Mouse (Mus musculus) spleen, postnatal 36 days (tissue): ENCODE data around the gene Gpc1.

Experiments used
- DNase-seq, 2 experiments: peaks; one replicate each; pipeline ENCODE4 v3.0.0; 2022; ENCODE audit warnings: low spot score in 2 of 2, mixed read lengths in 1 of 2

Gene Gpc1

DNA sequence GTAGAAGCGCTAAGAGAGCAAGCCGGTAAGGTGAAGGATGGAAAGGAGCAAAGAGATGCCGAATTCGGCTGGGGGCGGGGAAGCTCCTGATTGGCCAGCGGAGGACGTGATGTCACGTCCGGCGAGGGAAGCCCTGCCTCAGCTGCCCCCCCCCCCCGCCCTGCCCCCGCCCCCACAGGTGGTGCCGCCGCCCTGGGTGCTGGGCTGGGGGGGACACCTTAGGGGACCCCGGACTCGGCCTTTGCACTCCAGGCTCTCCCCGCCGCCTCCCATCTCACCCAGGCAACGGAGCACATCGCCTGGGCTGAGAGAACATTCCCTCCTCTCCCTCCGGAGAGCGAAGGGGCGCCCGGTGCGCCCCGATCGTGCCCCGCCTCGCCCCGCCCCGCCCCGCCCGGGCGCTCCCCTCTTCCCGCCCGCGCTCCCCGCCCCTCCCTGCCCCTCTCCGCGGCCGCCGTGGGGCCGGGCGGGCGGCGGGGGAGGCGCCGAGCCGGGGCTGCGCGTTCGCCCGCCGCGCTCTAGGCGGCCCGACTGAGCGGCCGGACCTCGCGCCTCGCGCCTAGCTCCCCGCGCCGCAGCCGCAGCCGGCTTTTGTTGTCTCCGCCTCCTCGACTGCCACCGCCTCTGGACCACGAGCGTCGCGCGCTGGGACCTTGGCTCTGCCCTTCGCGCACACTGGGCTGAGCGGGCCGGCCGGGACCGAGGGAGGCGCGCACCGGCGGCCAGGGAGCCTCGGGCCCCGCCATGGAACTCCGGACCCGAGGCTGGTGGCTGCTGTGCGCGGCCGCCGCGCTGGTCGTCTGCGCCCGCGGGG is at the start of gene Gpc1:
Gene Gpc1, plus strand, starts transcription at position 458 of the 814 bp plus-strand sequence.
- DNase-seq, result peak; percentile 15 to 36

DNA sequence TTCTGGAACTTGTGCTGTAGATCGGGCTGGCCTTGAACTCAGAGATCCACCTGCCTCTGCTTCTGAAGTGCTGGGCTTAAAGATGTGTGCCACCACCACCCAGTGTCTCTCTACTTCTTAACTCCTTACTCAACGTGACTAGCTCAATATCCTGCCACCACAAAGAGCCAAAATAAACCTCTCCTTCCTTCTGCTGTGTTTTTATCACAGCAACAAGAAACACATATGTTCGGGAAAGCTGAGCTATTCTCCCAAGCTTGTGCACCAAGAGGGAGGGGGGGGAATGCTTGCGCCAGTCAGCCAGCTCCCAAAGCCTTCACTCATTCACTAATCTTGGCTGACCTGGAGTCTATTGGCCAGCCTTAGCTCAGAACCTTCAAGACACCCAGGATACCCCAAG is 49.6 kb upstream of the Gpc1 start:
- no peak for DNase-seq

- no peak for DNase-seq
Measured at GRCm38 (mm10) chr1:92782587-92782986, 48.9 kb upstream of the Gpc1 start.

DNA sequence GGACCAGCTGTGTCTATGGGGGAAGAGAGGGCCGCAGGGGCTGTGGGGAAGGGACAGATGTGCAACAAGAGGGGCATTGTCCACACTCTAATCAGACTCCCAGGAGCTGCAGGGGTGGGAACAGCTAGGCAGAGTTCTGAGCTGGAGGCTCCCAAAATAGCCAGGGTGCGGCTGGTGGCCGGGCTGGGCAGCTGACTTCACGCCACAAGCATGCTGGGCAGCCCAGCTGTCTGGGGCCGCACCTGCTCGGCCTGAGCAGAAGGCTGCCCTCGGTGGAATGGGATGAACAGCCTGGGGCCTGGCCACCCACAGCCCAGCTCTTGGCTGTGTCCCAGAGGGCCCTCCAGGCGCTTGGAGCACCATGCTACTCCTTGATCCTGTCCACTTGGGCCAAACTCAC is 44.2 kb upstream of the Gpc1 start:
- DNase-seq, result no peak

GRCm38 (mm10) chr1:92788049-92788448 is 43.4 kb upstream of the Gpc1 start:
- no peak for DNase-seq

- DNase-seq, result no peak
Measured at GRCm38 (mm10) chr1:92790628-92791027, 40.8 kb upstream of the Gpc1 start.

GRCm38 (mm10) chr1:92791070-92791831 is 40.2 kb upstream of the Gpc1 start:
- DNase-seq, result no peak

GRCm38 (mm10) chr1:92793781-92794180 is 37.7 kb upstream of the Gpc1 start:
- DNase-seq, result no peak

DNA sequence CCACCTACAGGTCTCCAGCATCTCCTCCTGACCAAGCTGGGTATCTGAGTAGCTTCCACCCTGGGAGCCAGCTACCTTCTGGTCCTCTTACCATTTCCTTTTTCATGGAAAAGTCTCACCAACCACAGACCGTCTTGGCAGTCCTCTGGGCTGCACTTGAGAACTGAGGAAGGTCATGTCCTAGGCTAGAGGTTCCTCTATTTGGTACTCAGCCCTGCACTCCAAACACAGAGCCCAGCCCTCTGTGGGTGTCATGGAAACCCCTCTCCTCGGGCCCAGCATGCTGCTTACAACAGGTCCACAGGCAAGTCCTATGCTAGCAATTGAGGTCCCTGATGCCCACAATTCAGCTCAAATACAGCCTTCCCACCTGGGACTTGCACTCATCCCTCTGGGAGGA is 33.0 kb upstream of the Gpc1 start:
- DNase-seq, result no peak

GRCm38 (mm10) chr1:92799653-92800052 is 31.8 kb upstream of the Gpc1 start:
- no peak for DNase-seq

DNA sequence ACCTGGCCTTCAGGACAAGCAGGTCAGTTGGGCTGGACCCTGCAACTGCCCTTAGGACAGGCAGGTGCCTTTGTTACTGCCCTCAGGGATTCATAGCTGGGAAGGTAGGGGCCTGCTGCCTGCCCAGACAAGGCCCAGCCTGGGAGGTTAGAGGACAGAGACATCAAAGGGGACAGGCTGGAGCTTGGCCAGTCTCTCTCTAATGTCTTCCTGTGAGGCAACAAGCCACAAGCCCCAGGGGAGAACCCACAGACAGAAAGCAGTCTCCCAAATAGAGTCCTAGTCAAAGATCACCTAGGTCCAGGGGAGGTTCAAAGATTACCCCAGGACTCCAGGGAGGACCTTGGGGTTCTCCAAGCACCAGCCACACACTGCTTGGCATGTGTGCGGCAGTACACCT is 29.1 kb upstream of the Gpc1 start:
- DNase-seq, result no peak

GRCm38 (mm10) chr1:92803376-92803775 is 28.1 kb upstream of the Gpc1 start:
- DNase-seq, result no peak

DNA sequence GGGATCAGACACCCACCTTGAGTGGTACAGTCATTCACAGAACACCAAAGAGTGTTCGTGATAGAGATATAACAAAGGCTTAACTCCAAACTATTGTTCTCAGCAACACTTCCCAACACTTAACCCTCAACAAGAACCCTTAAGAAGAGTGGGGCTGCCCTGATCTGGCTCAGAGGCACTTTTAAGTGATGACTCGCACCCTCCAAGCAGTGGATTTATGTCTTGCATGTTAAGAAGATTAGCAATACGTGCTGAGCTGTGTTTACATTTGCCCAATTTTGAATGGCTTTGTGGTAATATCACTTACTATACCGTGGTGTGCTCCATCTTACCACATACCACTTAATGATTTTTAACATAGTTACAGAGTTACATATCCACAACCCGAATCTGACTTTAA is 26.3 kb upstream of the Gpc1 start:
- DNase-seq, result no peak

GRCm38 (mm10) chr1:92805836-92806235 is 25.6 kb upstream of the Gpc1 start:
- no peak for DNase-seq

DNA sequence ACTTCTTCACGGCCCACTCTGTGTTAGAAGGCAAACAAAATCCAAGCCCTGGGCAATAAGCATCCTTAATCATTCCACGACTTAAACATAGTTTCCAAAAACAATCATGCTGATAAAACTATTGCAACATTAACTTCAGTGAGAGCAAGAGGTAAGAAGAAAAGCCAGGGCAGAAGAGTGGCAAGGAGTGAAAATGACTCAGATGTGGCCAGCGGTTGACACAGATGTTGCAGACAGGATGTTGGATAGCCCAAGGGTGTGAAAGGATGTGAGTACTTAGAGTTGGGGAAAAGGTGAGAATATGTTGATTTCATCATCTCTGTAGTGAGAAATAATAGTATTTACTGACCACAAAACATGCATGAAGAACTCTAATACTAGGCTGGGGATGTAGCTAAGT is 24.7 kb upstream of the Gpc1 start:
- DNase-seq, result no peak

DNA sequence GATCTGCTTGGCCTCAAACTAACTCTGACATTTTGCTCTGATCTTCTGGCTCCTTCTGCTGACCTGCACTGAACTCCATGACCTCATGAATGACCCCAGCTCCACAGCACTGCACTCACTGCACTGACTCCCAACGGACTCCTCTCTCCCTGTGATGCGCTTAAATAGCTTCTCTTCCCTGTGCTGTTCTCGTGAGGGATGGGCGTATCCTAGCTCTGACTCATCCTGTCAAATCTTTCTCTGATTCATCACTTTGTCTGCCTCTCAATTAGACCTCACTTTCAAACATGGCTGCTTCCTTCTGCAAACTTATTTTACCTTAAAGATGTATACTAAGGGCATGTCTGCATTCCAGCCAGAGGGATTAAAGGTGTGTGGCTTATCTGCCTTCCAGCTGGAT is 21.8 kb upstream of the Gpc1 start:
- no peak for DNase-seq

GRCm38 (mm10) chr1:92814319-92814718 is 17.1 kb upstream of the Gpc1 start:
- DNase-seq, result no peak

- DNase-seq, result no peak
Measured at GRCm38 (mm10) chr1:92815100-92815499, 16.3 kb upstream of the Gpc1 start.

DNA sequence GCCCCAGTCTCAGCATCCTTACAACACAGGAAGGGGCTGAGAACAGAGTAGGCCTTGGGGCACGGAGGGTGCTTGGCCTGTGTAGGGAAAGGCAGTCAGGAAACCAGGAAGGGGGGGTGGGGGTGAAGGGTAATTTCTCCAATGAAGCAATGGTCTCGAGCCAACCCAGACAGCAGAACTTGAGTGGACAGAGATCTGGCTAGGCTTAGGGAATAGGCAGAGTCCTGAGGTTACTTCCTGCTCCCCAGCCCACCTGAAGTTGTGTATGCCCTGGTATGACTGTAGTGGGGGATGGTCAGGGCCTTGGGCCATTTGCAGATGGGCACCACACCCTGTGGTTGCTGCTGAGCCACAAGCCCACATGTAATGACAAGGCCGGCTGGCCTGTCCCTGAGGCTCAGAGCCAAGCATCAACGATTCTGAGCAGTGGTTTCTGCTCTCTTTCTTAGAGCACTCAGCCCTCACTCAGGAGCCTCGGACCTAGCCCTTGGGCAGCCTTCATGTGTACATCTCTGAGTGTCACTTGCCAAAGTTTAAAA is 15.6 kb upstream of the Gpc1 start:
- DNase-seq, result no peak

DNA sequence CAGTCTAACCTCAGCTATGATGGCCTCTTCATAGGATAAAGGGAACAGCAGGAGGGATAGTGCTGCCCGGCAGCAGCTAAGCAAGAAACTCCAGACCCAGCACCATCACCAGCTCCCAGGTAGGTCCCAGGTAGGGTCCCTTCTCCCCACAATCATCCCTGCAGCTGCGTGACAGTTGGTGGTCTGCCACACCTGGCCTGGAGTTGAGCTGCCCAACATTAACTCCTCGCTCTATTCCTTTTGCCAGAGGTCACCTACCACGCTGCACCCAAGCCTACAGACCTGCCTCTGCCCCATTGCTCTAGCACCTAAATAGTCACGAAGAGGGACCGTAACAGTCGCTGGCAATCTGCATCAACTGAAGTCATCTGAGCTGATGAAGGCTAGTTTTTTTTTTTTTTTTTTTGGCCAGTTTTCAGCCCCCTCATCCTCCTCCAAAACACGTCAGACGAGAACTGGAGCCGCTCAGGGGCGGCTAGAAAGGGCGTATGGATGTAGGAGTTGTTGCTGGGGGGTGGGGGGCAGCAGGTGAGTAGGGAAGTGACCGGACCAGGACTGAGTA is 738 bp upstream of the Gpc1 start:
- DNase-seq, result no peak

DNA sequence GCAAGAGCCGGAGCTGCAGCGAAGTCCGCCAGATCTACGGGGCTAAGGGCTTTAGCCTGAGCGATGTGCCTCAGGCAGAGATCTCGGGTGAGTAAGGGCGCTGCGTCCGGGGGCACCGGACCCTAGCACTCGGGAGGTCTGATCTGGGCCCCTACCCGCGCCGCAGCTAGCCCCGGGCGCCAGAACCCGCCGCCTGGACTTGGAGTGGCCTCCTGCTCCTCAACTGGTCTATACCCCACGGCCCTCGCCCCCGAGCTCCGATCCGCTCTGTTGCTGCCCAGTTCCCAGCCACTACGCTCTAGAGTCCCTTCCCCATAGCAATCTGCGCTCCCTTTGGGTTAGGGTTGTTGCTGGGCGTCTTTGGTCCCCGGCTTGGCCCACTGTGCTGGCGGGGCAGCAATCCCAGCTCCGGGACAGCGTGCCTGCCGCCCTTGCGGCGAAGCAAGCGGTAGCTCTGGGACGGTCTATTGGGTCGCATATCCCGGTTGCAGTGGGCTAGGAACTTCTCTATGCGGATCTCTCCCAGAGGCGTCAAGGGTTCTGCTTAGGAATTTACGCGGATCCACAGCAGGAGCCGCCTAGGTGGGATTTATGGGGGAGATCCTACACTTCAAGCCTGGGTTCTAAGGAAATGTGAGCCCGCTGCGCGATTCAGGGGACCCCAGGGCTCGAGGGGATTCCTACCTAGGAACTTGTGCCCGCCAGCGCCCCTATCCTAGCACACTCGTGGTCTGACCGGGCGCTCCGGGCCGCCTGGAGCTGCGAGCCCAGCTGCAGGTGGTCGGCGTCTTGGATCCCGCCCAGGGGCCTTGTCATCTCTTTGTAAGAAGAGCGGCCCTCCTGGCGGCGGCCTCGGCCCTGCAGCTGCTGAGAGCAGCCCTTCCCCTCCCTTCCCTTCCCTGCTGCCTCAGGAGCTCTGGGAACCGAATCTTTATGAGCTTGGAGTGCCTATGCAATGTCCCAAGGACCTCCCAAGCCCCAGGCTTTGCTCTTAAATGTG is 866 bp downstream of the Gpc1 start:
- no peak for DNase-seq
